Comparison of ENCODE assay signal across 13 mouse cellular contexts in genomic region chr12:106687751-106688150, GRCm38 (mm10).
A peak's percentile ranks its signal among the peaks of the same experiment; 100 is the strongest.
DNase-seq lines count a peak whose midpoint lies in the region; ATAC-seq and TF ChIP-seq lines count a peak whose summit lies in the region.
"Had no signal": no experiment of that assay in that cellular context is flagged by ENCODE, and none has a peak within 500 bp of the region (broad histone marks: within the 10 kb centered on the region; RNA-seq: fewer than 3 reads in every experiment).

No protein-coding gene starts in this region.

- H3K4me1 ChIP-seq in cortical plate, adult 2 months (ENCODE audit: control insufficient read depth, insufficient read depth, low read length) = no peaks in the 10 kb centered on the region
- H3K4me1 ChIP-seq in forebrain, embryonic 16.5 days (replicated peaks; ENCODE audit: control insufficient read depth, insufficient read depth, low read length) = peaks cover 27% of the 10 kb centered on the region
- H3K4me1 ChIP-seq in limb, embryonic 14.5 days (ENCODE audit: control insufficient read depth, insufficient read depth, low read length) = peaks cover 11% of the 10 kb centered on the region; the same call in 1 of the 2 replicates

- 0 out of 2 replicates have a peak overlapping the region, but pooled peaks have one; percentile 39 for H3K27ac ChIP-seq in cortical plate, adult 2 months (ENCODE audit: insufficient read depth, low read length)
- peak overlapping the region; percentile 87 for H3K27ac ChIP-seq in forebrain, embryonic 16.5 days (ENCODE audit: low read length)
- H3K27ac ChIP-seq in limb, embryonic 14.5 days (replicated peaks; ENCODE audit: low read depth, low read length) = no peak overlapping the region
- H3K27ac ChIP-seq: hindbrain, embryonic 15.5 days; stomach, postnatal 0 days had no signal

- no peaks in the 10 kb centered on the region for H3K9me3 ChIP-seq in forebrain, embryonic 16.5 days (ENCODE audit: control insufficient read depth, low read length)
- H3K9me3 ChIP-seq in limb, embryonic 14.5 days (ENCODE audit: control insufficient read depth, low read length) = no peaks in the 10 kb centered on the region
- H3K9me3 ChIP-seq: hindbrain, embryonic 15.5 days had no signal

- TF ChIP-seq POLR2A in cortical plate, adult 2 months (IDR thresholded peaks at IDR 0.05; ENCODE audit: extremely low read depth, insufficient read depth, low read length) = no peak
- no peak for TF ChIP-seq POLR2A in limb, embryonic 14.5 days (IDR thresholded peaks at IDR 0.05; ENCODE audit: borderline replicate concordance, extremely low read depth, insufficient read depth, insufficient read length)

- DNase-seq in left cerebral cortex, postnatal 14 days (ENCODE audit: low spot score in 2 of 2) = peak; percentile 13 to 42
- DNase-seq in left cerebral cortex, postnatal 4 days = no peak
- no peak for DNase-seq in limb, embryonic 14.5 days (ENCODE audit: low spot score)
- DNase-seq in gastrocnemius, postnatal 36 days = no peak
- DNase-seq: adrenal gland, postnatal 10 days; cerebellum, adult 11 months; liver; lung, postnatal 10 days had no signal

- no peak for TF ChIP-seq CTCF in cortical plate, adult 2 months (IDR thresholded peaks at IDR 0.05; ENCODE audit: extremely low read depth, insufficient read depth, low read length)

- no peak overlapping the region for H3K4me3 ChIP-seq in cortical plate, adult 2 months (ENCODE audit: insufficient read depth, low read length)
- H3K4me3 ChIP-seq in forebrain, embryonic 16.5 days (replicated peaks; ENCODE audit: low read length) = no peak overlapping the region
- H3K4me3 ChIP-seq in limb, embryonic 14.5 days (replicated peaks; ENCODE audit: low read length) = no peak overlapping the region
- H3K4me3 ChIP-seq: hindbrain, embryonic 15.5 days had no signal

- 20% methylated on average over 12 of the region's 12 CpGs for WGBS in forebrain, embryonic 16.5 days
- WGBS in limb, embryonic 14.5 days = 7% methylated on average over 12 of the region's 12 CpGs

- H3K4me2 ChIP-seq in forebrain, embryonic 16.5 days (ENCODE audit: low read length) = peak overlapping the region; percentile 29
- H3K4me2 ChIP-seq in limb, embryonic 14.5 days (replicated peaks; ENCODE audit: low read depth, low read length, severe bottlenecking) = peak overlapping the region; percentile 16
- H3K4me2 ChIP-seq: hindbrain, embryonic 15.5 days had no signal

- H3K27me3 ChIP-seq in forebrain, embryonic 16.5 days (replicated peaks; ENCODE audit: control insufficient read depth, insufficient read depth, low read length) = no peaks in the 10 kb centered on the region
- no peaks in the 10 kb centered on the region for H3K27me3 ChIP-seq in limb, embryonic 14.5 days (ENCODE audit: control insufficient read depth, insufficient read depth, low read length)
- H3K27me3 ChIP-seq: hindbrain, embryonic 15.5 days had no signal

- ATAC-seq in forebrain, embryonic 16.5 days = peak; percentile 20; the same call in 1 of the 2 replicates
- no peak for ATAC-seq in limb, embryonic 14.5 days (ENCODE audit: low FRiP score, low read depth)
- no peak for ATAC-seq in CD4-positive, CD25-positive, alpha-beta regulatory T cell, adult 4 months

- no peaks in the 10 kb centered on the region for H3K36me3 ChIP-seq in forebrain, embryonic 16.5 days (ENCODE audit: control insufficient read depth, insufficient read depth)
- H3K36me3 ChIP-seq in limb, embryonic 14.5 days (ENCODE audit: control insufficient read depth, insufficient read depth, low read length) = no peaks in the 10 kb centered on the region
- H3K36me3 ChIP-seq: hindbrain, embryonic 15.5 days had no signal

- intact Hi-C loops in left cerebral cortex, postnatal 14 days (cut with DNase I) = no loop called here
- intact Hi-C loops in left cerebral cortex, postnatal 4 days (cut with DNase I) = no loop called here
- intact Hi-C loops in gastrocnemius, postnatal 36 days (cut with DNase I) = no loop called here

- H3K9ac ChIP-seq in forebrain, embryonic 16.5 days (replicated peaks; ENCODE audit: low read depth, low read length) = no peak overlapping the region; the same call in 1 of the 2 replicates
- no peak overlapping the region for H3K9ac ChIP-seq in limb, embryonic 14.5 days (ENCODE audit: low read depth, low read length, severe bottlenecking)
- H3K9ac ChIP-seq: hindbrain, embryonic 15.5 days had no signal

Comparison
In these comparisons a context has a peak if more than half of its experiments do, and no peak if none do; other contexts are left out.
1. DNase-seq: peak in left cerebral cortex, postnatal 14 days (2 of 2); none in left cerebral cortex, postnatal 4 days (single experiment), limb, embryonic 14.5 days (single experiment) and gastrocnemius, postnatal 36 days (0 of 2).